Comparison of ENCODE assay signal across 30 mouse cellular contexts in the genomic region with DNA sequence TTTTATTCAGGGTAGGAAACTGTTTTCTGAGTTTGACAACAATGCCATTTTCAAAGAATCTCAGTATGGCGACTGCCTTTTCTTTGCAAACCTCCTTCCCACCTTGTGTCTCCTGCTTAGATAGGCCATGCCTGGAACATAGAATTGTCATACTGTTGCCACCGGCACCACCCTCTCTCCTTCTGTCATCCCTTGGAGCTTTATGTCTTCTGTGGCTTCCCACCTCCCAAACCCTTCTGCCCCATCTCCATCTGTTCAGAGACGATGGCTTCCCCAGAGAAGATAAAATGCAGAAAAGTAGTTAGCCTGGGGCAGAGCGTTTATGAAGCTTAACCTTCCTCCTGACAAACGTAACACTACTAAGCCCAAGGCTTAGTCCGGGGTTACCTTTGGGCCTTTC.
DNase-seq lines count a peak whose midpoint lies in the region; ATAC-seq and TF ChIP-seq lines count a peak whose summit lies in the region.
"Had no signal": no experiment of that assay in that cellular context is flagged by ENCODE, and none has a peak within 500 bp of the region (broad histone marks: within the 10 kb centered on the region; RNA-seq: fewer than 3 reads in every experiment).

No protein-coding gene starts in this region.

- H3K9ac ChIP-seq in heart, adult 2 months (ENCODE audit: low read depth, low read length) = no peak overlapping the region
- H3K9ac ChIP-seq in midbrain, embryonic 11.5 days (ENCODE audit: low read length) = no peak overlapping the region
- no peak overlapping the region for H3K9ac ChIP-seq in midbrain, postnatal 0 days (replicated peaks; ENCODE audit: low read length, poor library complexity, severe bottlenecking)
- H3K9ac ChIP-seq: embryonic facial prominence, embryonic 13.5 days; limb, embryonic 15.5 days; liver, embryonic 14.5 days; neural tube, embryonic 12.5 days; stomach, embryonic 15.5 days had no signal

- no peaks in the 10 kb centered on the region for H3K4me1 ChIP-seq in heart, adult 2 months (ENCODE audit: control insufficient read depth, insufficient read depth, low read length)
- no peaks in the 10 kb centered on the region for H3K4me1 ChIP-seq in midbrain, embryonic 11.5 days (ENCODE audit: control insufficient read depth, insufficient read depth, low read length)
- H3K4me1 ChIP-seq in midbrain, postnatal 0 days (ENCODE audit: insufficient read depth, low read length) = peaks cover 2% of the 10 kb centered on the region; the same call in 1 of the 2 replicates
- H3K4me1 ChIP-seq: hindbrain, embryonic 10.5 days; limb, embryonic 10.5 days; limb, embryonic 15.5 days; midbrain, embryonic 10.5 days; neural tube, embryonic 12.5 days; stomach, embryonic 15.5 days had no signal

- 90% methylated on average over 6 of the region's 6 CpGs for WGBS in heart, adult 2 months
- 89% methylated on average over 6 of the region's 6 CpGs for WGBS in midbrain, embryonic 11.5 days
- 87% methylated on average over 6 of the region's 6 CpGs for WGBS in midbrain, postnatal 0 days

- H3K27me3 ChIP-seq in heart, adult 2 months (ENCODE audit: control insufficient read depth, insufficient read depth, low read length) = no peaks in the 10 kb centered on the region
- no peaks in the 10 kb centered on the region for H3K27me3 ChIP-seq in midbrain, embryonic 11.5 days (ENCODE audit: control insufficient read depth, insufficient read depth, low read length)
- H3K27me3 ChIP-seq in midbrain, postnatal 0 days (ENCODE audit: insufficient read depth, low read length) = no peaks in the 10 kb centered on the region
- H3K27me3 ChIP-seq: embryonic facial prominence, embryonic 13.5 days; limb, embryonic 15.5 days; neural tube, embryonic 12.5 days; stomach, embryonic 15.5 days had no signal

- no peak overlapping the region for H3K27ac ChIP-seq in heart, adult 2 months
- H3K27ac ChIP-seq in midbrain, embryonic 11.5 days (ENCODE audit: low read depth, low read length) = no peak overlapping the region
- H3K27ac ChIP-seq in midbrain, postnatal 0 days (ENCODE audit: low read depth, low read length) = no peak overlapping the region
- H3K27ac ChIP-seq: embryonic facial prominence, embryonic 13.5 days; forebrain, embryonic 10.5 days; hindbrain, embryonic 10.5 days; limb, embryonic 10.5 days; limb, embryonic 15.5 days; liver, embryonic 14.5 days; midbrain, embryonic 10.5 days; neural tube, embryonic 12.5 days; stomach, embryonic 15.5 days had no signal

- no peak for TF ChIP-seq EP300 in heart, adult 2 months (IDR thresholded peaks at IDR 0.05; ENCODE audit: insufficient read depth, low read depth, low read length)

- ATAC-seq in midbrain, embryonic 11.5 days (ENCODE audit: low FRiP score) = no peak
- ATAC-seq in midbrain, postnatal 0 days (ENCODE audit: low FRiP score) = no peak
- ATAC-seq: CD4-positive, CD25-positive, alpha-beta regulatory T cell, adult 4 months; forebrain, embryonic 16.5 days; hindbrain, embryonic 16.5 days; midbrain, embryonic 16.5 days had no signal

- no peaks in the 10 kb centered on the region for H3K36me3 ChIP-seq in heart, adult 2 months (ENCODE audit: control insufficient read depth, insufficient read depth, low read length)
- no peaks in the 10 kb centered on the region for H3K36me3 ChIP-seq in midbrain, embryonic 11.5 days (ENCODE audit: control insufficient read depth, insufficient read depth, low read length)
- no peaks in the 10 kb centered on the region for H3K36me3 ChIP-seq in midbrain, postnatal 0 days (ENCODE audit: insufficient read depth, low read length)
- H3K36me3 ChIP-seq: embryonic facial prominence, embryonic 13.5 days; forebrain, embryonic 10.5 days; hindbrain, embryonic 10.5 days; limb, embryonic 10.5 days; limb, embryonic 15.5 days; midbrain, embryonic 10.5 days; neural tube, embryonic 12.5 days; stomach, embryonic 15.5 days had no signal

- no peaks in the 10 kb centered on the region for H3K79me2 ChIP-seq in heart, adult 2 months (replicated peaks; ENCODE audit: control insufficient read depth, insufficient read depth, low read length)

- H3K4me3 ChIP-seq in heart, adult 2 months = no peak overlapping the region
- no peak overlapping the region for H3K4me3 ChIP-seq in midbrain, embryonic 11.5 days (ENCODE audit: low read depth, low read length)
- no peak overlapping the region for H3K4me3 ChIP-seq in midbrain, postnatal 0 days (ENCODE audit: low read depth, low read length)
- H3K4me3 ChIP-seq: embryonic facial prominence, embryonic 13.5 days; forebrain, embryonic 10.5 days; hindbrain, embryonic 10.5 days; limb, embryonic 10.5 days; limb, embryonic 15.5 days; midbrain, embryonic 10.5 days; myocyte; neural tube, embryonic 12.5 days; stomach, embryonic 15.5 days had no signal

- H3K9me3 ChIP-seq in midbrain, embryonic 11.5 days (ENCODE audit: control insufficient read depth, low read length) = no peaks in the 10 kb centered on the region
- no peaks in the 10 kb centered on the region for H3K9me3 ChIP-seq in midbrain, postnatal 0 days (ENCODE audit: low read length)
- H3K9me3 ChIP-seq: embryonic facial prominence, embryonic 13.5 days; forebrain, embryonic 10.5 days; hindbrain, embryonic 10.5 days; limb, embryonic 10.5 days; limb, embryonic 15.5 days; midbrain, embryonic 10.5 days; neural tube, embryonic 12.5 days; stomach, embryonic 15.5 days had no signal

- no peak for TF ChIP-seq POLR2A in heart, adult 2 months (IDR thresholded peaks at IDR 0.05; ENCODE audit: insufficient read depth, low read depth, low read length)

- no peak overlapping the region for H3K4me2 ChIP-seq in midbrain, embryonic 11.5 days
- H3K4me2 ChIP-seq in midbrain, postnatal 0 days (ENCODE audit: low read depth, low read length, poor library complexity, severe bottlenecking) = no peak overlapping the region
- H3K4me2 ChIP-seq: embryonic facial prominence, embryonic 13.5 days; limb, embryonic 15.5 days; neural tube, embryonic 12.5 days; stomach, embryonic 15.5 days had no signal

- TF ChIP-seq CTCF in heart, adult 2 months (IDR thresholded peaks at IDR 0.05) = no peak
- no peak for TF ChIP-seq CTCF in midbrain, postnatal 0 days (IDR thresholded peaks at IDR 0.05)

- intact Hi-C loops in heart, adult 2 months (cut with DNase I) = no loop called here

- DNase-seq in heart, adult 11 months = peak; percentile 22
- DNase-seq in heart, adult 2 months = no peak
- peak; percentile 51 for DNase-seq in midbrain, embryonic 11.5 days (ENCODE audit: low spot score, missing footprints)
- no peak for DNase-seq in midbrain, postnatal 0 days (ENCODE audit: low spot score)
- DNase-seq in layer of hippocampus, adult 8-10 months (ENCODE audit: low spot score in 2 of 2) = peak; percentile 54 to 60
- peak; percentile 71 for DNase-seq in telencephalon, adult 2 months (ENCODE audit: low read depth, low spot score)
- no peak for DNase-seq in lung, postnatal 25 days (ENCODE audit: low spot score)
- DNase-seq: adrenal gland, postnatal 25 days; cerebellum, adult 18-20 months; cerebellum, postnatal 10 days; heart, postnatal 14 days; kidney, adult 18-20 months; kidney, postnatal 36 days; lung, adult 2 months; lung, postnatal 10 days; thymus, postnatal 14 days had no signal

Comparison
In these comparisons a context has a peak if more than half of its experiments do, and no peak if none do; other contexts are left out.
1. DNase-seq: peak in heart, adult 11 months (single experiment), midbrain, embryonic 11.5 days (single experiment), layer of hippocampus, adult 8-10 months (2 of 2) and telencephalon, adult 2 months (single experiment); none in heart, adult 2 months (0 of 2), midbrain, postnatal 0 days (single experiment) and lung, postnatal 25 days (single experiment).